Mouse (Mus musculus) spleen, adult 2 months (tissue): Measurements from ENCODE around the gene Bicc1.

Source experiments
- CTCF ChIP-seq: fragments of 200-500 bp; IDR thresholded peaks from 2 replicates; pipeline ENCODE4 v1.5.1; 2011; ENCODE audit warnings: mild to moderate bottlenecking, inconsistent platforms; ENCODE audit not compliant: insufficient read depth, insufficient read length, insufficient replicate concordance; ENCODE audit errors: extremely low read depth
- POLR2A ChIP-seq: fragments of 200-500 bp; IDR thresholded peaks from 2 replicates; pipeline ENCODE4 v1.6.1; 2011; ENCODE audit warnings: low read depth, low read length, inconsistent platforms

DNA sequence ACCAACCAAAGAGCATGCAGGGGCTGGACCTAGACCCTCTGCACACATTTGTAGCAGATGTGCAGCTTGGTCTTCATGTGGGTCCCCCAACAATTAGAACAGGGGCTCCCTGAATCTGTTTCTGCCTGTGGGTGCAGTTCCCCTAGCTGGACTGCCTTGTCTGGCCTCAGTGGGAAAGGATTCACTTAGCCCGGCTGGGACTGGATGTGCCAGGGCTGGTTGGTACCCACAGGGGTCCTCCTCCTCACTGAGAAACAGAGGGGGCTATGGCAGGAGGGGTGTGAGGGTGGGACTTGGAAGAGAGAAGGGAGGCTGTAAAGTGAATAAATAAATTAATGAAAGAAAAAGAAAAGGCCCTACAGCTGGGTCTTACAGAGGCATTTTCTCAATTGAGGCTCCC lies 115.1 kb downstream of the Bicc1 start:
- TF ChIP-seq CTCF (no peak), POLR2A (no peak)
